Mouse (Mus musculus): ENCODE measurements around the gene Fbxl19. TPM values are rescaled to one million over a fixed set of nuclear protein-coding genes. Genes with fewer than 3 reads are reported as not detected.

Gene Fbxl19
- polyA plus RNA-seq, 1 experiment from 2014 or later, result 7.4 TPM

DNA sequence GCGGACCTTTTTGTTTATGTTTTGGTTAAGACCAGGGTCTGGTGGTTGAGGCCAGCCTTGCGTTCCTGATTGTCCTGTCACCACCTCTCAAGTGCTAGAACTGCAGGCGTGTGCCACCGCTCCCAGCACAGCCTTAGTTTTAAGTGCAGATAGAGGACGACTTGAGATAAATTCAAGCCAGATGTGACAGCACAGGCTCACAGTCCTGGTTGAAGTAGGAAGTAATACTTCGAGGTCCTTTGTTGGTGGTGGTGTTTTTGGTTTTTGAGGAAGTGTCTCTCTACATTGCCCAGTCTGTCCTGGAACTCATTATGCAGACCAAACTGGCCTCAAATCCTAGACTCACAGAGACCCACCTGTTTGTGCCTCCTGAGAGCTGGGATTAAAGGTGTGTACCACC, 15.4 kb downstream of the Fbxl19 start:
- Histone ChIP-seq H3K27ac (replicated peaks; ENCODE audit: low read depth, low read length) (no peak overlapping the region), H3K9me3 (ENCODE audit: control insufficient read depth, low read length) (no peaks in the 10 kb centered on the region), H3K4me3 (replicated peaks; ENCODE audit: low read depth, low read length) (no peak overlapping the region), H3K9ac (replicated peaks; ENCODE audit: low read length) (no peak overlapping the region), H3K4me1 (ENCODE audit: control insufficient read depth, insufficient read depth, low read length) (no peaks in the 10 kb centered on the region), H3K4me2 (ENCODE audit: low read length) (no peak overlapping the region), H3K27me3 (ENCODE audit: control insufficient read depth, insufficient read depth, low read length) (no peaks in the 10 kb centered on the region), H3K36me3 (ENCODE audit: control insufficient read depth, insufficient read depth, low read length) (peaks cover 87% of the 10 kb centered on the region)
- WGBS, result 91% methylated on average over 6 of the region's 6 CpGs
- DNase-seq (no peak), ATAC-seq (ENCODE audit: low FRiP score, low TSS enrichment) (no peak)

DNA sequence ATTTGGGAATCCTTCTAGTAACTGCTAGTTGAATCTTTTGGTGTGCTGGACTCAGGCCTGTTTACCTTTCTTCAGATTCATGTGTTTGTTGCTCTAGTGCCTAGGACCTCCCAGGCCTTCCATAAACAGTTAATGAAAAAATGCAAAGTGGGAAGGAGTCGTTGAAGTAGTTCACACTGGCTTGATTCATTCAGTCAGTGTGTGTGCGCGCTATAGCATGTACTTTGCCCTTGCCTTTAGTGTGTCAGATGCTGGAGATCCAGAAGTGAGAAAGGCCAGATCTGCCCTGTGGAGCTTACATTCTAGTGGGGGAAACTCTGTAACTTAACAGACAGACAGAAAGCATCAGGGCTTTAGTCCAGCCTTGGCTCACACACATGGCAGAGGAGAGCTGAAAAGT, 16.1 kb downstream of the Fbxl19 start:
- H3K36me3 ChIP-seq (ENCODE audit: control insufficient read depth, insufficient read depth, low read length), result peaks cover 87% of the 10 kb centered on the region
- ATAC-seq (ENCODE audit: low FRiP score, low TSS enrichment) (no peak), DNase-seq (no peak)

DNA sequence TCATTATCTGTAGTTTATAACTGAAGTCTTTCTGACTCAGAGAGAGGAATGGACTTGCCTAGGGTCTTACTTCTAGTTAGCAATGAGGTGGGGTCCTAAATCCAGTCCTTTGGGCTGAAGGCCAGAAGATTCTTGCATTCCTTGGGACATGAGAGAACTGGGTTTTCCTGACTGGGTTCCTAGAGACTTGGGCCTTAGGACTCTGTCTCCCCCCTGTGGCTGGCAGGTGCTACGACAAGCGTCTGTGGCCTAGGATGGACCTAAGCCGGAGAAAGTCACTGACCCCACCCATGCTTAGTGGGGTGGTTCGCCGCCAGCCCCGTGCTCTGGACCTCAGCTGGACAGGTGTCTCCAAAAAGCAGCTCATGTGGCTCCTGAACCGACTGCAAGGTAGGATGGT, 16.7 kb downstream of the Fbxl19 start:
- no peak overlapping the region for H3K27ac ChIP-seq (replicated peaks; ENCODE audit: low read depth, low read length)
- no peak overlapping the region for H3K4me2 ChIP-seq (ENCODE audit: low read length)
- peak; percentile 78 for DNase-seq
- no peak overlapping the region for H3K9ac ChIP-seq (replicated peaks; ENCODE audit: low read length)
- 40% methylated on average over 7 of the region's 7 CpGs for WGBS
- ATAC-seq (ENCODE audit: low FRiP score, low TSS enrichment), result no peak
- H3K4me1 ChIP-seq (ENCODE audit: control insufficient read depth, insufficient read depth, low read length), result no peaks in the 10 kb centered on the region
- H3K4me3 ChIP-seq (replicated peaks; ENCODE audit: low read depth, low read length), result no peak overlapping the region
- peaks cover 87% of the 10 kb centered on the region for H3K36me3 ChIP-seq (ENCODE audit: control insufficient read depth, insufficient read depth, low read length)
- H3K27me3 ChIP-seq (ENCODE audit: control insufficient read depth, insufficient read depth, low read length), result no peaks in the 10 kb centered on the region
- H3K9me3 ChIP-seq (ENCODE audit: control insufficient read depth, low read length), result no peaks in the 10 kb centered on the region

More for the DNA sequence above, 16.1 kb downstream of the Fbxl19 start:
- Histone ChIP-seq H3K27me3 (ENCODE audit: control insufficient read depth, insufficient read depth, low read length) (no peaks in the 10 kb centered on the region), H3K4me2 (ENCODE audit: low read length) (no peak overlapping the region), H3K9me3 (ENCODE audit: control insufficient read depth, low read length) (no peaks in the 10 kb centered on the region), H3K9ac (replicated peaks; ENCODE audit: low read length) (no peak overlapping the region), H3K4me3 (replicated peaks; ENCODE audit: low read depth, low read length) (no peak overlapping the region), H3K27ac (replicated peaks; ENCODE audit: low read depth, low read length) (no peak overlapping the region), H3K4me1 (ENCODE audit: control insufficient read depth, insufficient read depth, low read length) (no peaks in the 10 kb centered on the region)
- 87% methylated on average over 3 of the region's 3 CpGs for WGBS

DNA sequence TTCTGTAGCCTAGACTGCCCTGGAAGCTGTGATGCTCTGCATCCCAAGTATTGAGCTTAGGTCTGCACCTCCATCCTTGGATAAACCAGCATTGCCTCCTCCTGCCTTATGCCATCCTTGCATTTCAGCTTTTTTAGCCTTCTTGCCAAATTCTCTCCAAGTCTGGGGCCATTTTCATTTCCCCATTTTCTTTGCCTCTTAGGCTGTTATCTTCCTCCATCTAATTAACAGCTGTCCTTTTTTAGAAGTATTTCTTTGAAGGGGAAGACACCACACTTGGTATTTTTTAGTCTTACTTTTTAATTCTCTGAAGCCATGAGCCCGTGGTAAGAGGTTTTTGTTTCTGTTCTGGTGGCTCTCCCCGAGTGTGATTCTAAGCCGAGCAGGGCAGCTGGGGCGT, 19.3 kb downstream of the Fbxl19 start:
- Histone ChIP-seq H3K27me3 (ENCODE audit: control insufficient read depth, insufficient read depth, low read length) (no peaks in the 10 kb centered on the region), H3K36me3 (ENCODE audit: control insufficient read depth, insufficient read depth, low read length) (peaks cover 86% of the 10 kb centered on the region), H3K4me1 (ENCODE audit: control insufficient read depth, insufficient read depth, low read length) (peaks cover 5% of the 10 kb centered on the region; the same call in 1 of the 2 replicates), H3K4me2 (ENCODE audit: low read length) (no peak overlapping the region), H3K27ac (replicated peaks; ENCODE audit: low read depth, low read length) (no peak overlapping the region), H3K9ac (replicated peaks; ENCODE audit: low read length) (no peak overlapping the region), H3K9me3 (ENCODE audit: control insufficient read depth, low read length) (no peaks in the 10 kb centered on the region), H3K4me3 (replicated peaks; ENCODE audit: low read depth, low read length) (no peak overlapping the region)
- ATAC-seq (ENCODE audit: low FRiP score, low TSS enrichment) (no peak), DNase-seq (no peak)
- WGBS, result 96% methylated on average over 4 of the region's 4 CpGs

DNA sequence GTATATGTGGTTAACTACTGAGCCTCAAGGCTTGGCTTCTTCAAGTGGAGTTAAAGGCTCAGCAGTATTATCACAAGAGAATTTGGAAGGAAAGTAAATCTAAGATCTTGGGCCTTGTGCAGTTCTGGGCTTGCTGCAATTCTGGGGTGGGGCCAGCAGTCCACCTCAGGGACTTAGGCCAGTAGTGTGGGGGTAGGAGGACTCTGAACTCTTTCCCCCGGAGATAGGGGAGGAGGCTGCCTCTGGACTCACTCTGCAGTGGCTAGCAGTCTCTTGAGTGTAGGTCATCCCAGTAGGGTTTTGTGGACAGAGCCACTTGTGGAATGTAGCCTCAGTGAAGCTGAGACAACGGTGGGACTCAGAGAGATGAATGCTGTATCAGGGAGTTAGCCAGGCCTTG, 21.4 kb downstream of the Fbxl19 start:
- ATAC-seq (ENCODE audit: low FRiP score, low TSS enrichment) (no peak), DNase-seq (no peak)
- Histone ChIP-seq H3K27ac (replicated peaks; ENCODE audit: low read depth, low read length) (no peak overlapping the region), H3K4me1 (ENCODE audit: control insufficient read depth, insufficient read depth, low read length) (peaks cover 22% of the 10 kb centered on the region), H3K4me2 (ENCODE audit: low read length) (no peak overlapping the region), H3K9ac (replicated peaks; ENCODE audit: low read length) (no peak overlapping the region), H3K9me3 (ENCODE audit: control insufficient read depth, low read length) (no peaks in the 10 kb centered on the region), H3K27me3 (ENCODE audit: control insufficient read depth, insufficient read depth, low read length) (no peaks in the 10 kb centered on the region), H3K4me3 (replicated peaks; ENCODE audit: low read depth, low read length) (no peak overlapping the region), H3K36me3 (ENCODE audit: control insufficient read depth, insufficient read depth, low read length) (peaks cover 70% of the 10 kb centered on the region)
- 89% methylated on average over 2 of the region's 2 CpGs for WGBS

DNA sequence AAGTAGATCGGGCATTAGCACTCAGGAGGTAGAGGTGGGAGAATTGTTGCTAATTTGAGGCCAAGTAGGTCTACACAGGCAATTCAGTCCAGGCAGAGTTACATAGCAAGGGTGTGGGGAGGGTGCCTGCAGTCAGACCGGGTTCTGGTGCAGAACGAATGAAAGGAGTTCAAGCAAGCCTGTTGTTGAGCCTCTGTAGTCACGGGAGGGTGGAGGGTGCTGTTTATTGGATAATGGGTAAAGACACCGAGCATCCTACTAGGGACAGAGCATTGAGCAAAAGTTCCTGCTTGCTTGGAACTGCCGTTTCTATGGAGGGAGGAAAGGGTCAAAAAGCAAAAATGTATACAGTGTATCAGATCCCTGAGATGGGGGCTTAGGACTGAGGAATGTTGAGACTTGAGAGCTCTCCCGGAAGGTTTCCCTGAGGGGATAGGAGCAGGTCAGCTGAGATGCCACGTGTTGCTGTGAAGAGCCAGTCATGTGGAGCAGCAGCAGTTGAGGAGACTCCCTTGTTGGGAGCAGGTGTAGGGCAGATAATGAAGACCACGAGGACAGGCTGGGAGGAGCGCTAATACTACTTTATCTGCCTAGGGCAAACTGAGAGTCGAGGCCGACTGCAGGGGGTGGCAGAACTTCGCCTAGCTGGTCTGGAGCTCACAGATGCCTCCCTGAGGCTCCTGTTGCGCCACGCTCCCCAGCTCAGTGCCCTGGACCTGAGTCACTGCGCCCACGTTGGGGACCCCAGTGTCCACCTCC, 22.7 kb downstream of the Fbxl19 start:
- Histone ChIP-seq H3K27ac (replicated peaks; ENCODE audit: low read depth, low read length) (no peak overlapping the region), H3K4me1 (ENCODE audit: control insufficient read depth, insufficient read depth, low read length) (peaks cover 23% of the 10 kb centered on the region), H3K36me3 (ENCODE audit: control insufficient read depth, insufficient read depth, low read length) (peaks cover 63% of the 10 kb centered on the region)

DNA sequence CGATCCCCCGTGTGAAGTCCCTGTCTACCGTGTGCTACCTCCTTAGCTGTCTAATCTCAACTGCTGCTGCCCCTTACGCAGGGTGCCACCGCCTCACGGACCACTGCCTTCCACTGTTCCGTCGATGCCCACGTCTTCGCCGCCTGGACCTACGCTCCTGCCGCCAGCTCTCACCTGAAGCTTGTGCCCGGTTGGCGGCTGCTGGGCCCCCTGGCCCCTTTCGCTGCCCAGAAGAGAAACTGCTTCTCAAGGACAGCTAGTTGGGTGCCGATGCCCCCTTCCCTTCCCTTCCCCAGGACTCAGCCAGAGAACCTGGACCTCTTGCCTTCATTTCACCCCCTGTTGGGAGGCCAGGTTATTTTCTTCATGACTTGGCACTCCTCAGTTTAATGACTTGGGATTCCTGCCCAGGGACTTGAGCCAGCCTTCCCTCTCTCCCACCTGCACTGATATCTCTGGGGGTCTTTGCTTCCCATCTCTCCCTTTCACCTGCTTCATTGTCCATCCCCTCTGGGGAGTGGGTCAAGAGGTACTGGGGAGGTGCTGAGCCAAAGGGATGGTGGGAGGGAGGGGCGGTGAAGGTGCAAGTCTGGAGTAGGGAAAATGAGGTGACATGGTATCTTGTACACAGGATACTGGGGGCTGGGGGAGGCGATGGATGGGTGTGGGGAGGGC, 23.5 kb downstream of the Fbxl19 start:
- Histone ChIP-seq H3K27me3 (ENCODE audit: control insufficient read depth, insufficient read depth, low read length) (no peaks in the 10 kb centered on the region), H3K4me1 (ENCODE audit: control insufficient read depth, insufficient read depth, low read length) (peaks cover 23% of the 10 kb centered on the region), H3K36me3 (ENCODE audit: control insufficient read depth, insufficient read depth, low read length) (peaks cover 55% of the 10 kb centered on the region), H3K4me2 (ENCODE audit: low read length) (no peak overlapping the region), H3K9ac (replicated peaks; ENCODE audit: low read length) (no peak overlapping the region), H3K27ac (replicated peaks; ENCODE audit: low read depth, low read length) (0 out of 2 replicates have a peak overlapping the region, but pooled peaks have one; percentile 49), H3K9me3 (ENCODE audit: control insufficient read depth, low read length) (no peaks in the 10 kb centered on the region), H3K4me3 (replicated peaks; ENCODE audit: low read depth, low read length) (no peak overlapping the region)
- WGBS, result 95% methylated on average over 19 of the region's 19 CpGs
- no peak for DNase-seq
- no peak for ATAC-seq (ENCODE audit: low FRiP score, low TSS enrichment)

More for the DNA sequence above, 22.7 kb downstream of the Fbxl19 start:
- H3K4me2 ChIP-seq (ENCODE audit: low read length), result no peak overlapping the region
- no peaks in the 10 kb centered on the region for H3K27me3 ChIP-seq (ENCODE audit: control insufficient read depth, insufficient read depth, low read length)
- H3K4me3 ChIP-seq (replicated peaks; ENCODE audit: low read depth, low read length), result no peak overlapping the region
- no peak for DNase-seq
- no peak for ATAC-seq (ENCODE audit: low FRiP score, low TSS enrichment)
- no peaks in the 10 kb centered on the region for H3K9me3 ChIP-seq (ENCODE audit: control insufficient read depth, low read length)
- H3K9ac ChIP-seq (replicated peaks; ENCODE audit: low read length), result no peak overlapping the region
- 83% methylated on average over 17 of the region's 17 CpGs for WGBS

DNA sequence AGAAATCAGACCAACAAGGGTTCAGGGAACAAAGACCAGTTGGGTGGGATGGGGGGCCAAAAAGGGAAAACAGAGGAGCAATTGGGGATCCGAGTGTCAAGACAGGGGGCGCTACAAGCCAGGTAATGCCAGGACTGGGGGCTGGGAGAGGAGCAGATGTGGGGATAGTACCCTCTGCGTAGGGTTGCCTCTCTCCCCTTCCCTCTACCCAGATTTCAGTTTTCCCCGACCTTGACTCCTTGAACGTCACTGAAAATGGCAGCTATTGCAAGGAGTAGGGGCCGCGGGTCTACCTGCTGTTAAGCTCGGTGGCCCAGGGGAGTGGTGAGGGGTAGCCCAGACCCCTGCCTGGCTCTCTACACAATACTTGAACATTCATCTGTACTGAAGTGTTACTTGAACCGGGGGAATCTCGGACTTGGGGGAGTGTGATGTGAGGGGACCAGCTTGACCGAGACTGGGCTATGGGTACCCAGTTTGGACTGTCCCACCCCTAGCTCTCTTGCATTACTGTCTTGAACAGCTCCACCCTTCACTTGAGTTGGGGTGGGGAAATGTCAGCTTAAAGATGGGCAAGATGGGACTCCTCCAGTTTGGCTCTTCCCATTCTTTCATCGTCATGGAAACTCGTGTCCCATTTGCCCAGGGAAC, 24.1 kb downstream of the Fbxl19 start:
- Histone ChIP-seq H3K9ac (replicated peaks; ENCODE audit: low read length) (no peak overlapping the region), H3K9me3 (ENCODE audit: control insufficient read depth, low read length) (no peaks in the 10 kb centered on the region), H3K36me3 (ENCODE audit: control insufficient read depth, insufficient read depth, low read length) (peaks cover 51% of the 10 kb centered on the region), H3K4me2 (ENCODE audit: low read length) (peak overlapping the region; percentile 64; the same call in 1 of the 2 replicates), H3K27me3 (ENCODE audit: control insufficient read depth, insufficient read depth, low read length) (no peaks in the 10 kb centered on the region), H3K27ac (replicated peaks; ENCODE audit: low read depth, low read length) (0 out of 2 replicates have a peak overlapping the region, but pooled peaks have one; percentile 49), H3K4me1 (ENCODE audit: control insufficient read depth, insufficient read depth, low read length) (peaks cover 23% of the 10 kb centered on the region), H3K4me3 (replicated peaks; ENCODE audit: low read depth, low read length) (no peak overlapping the region)
- DNase-seq, result no peak
- 50% methylated on average over 13 of the region's 13 CpGs for WGBS
- ATAC-seq (ENCODE audit: low FRiP score, low TSS enrichment), result no peak
